Mouse (Mus musculus): Measurements from ENCODE around the gene Ddah2. TPM values are rescaled to one million over a fixed set of nuclear protein-coding genes. Genes with fewer than 3 reads are reported as not detected.
"Not testable (repeated sequence)": the region's sequence is repeated elsewhere in the genome, so short reads cannot be mapped to it uniquely, and the experiment has no call there.

The Ddah2 gene
- polyA plus RNA-seq, 1 experiment from 2014 or later: 194 TPM

GRCm38 (mm10) chr17:35028315-35028714, 30.5 kb upstream of the Ddah2 start:
- WGBS: 75% methylated on average over 2 of the region's 2 CpGs
- ATAC-seq (ENCODE audit: extremely low read depth, insufficient number of reproducible peaks, low FRiP score, low TSS enrichment): no peak
- Histone ChIP-seq H3K27ac (replicated peaks) (no peak overlapping the region), H3K4me3 (no peak overlapping the region), H3K9me3 (no peaks in the 10 kb centered on the region), H3K36me3 (no peaks in the 10 kb centered on the region), H3K9ac (peak overlapping the region; percentile 28; the same call in 1 of the 2 replicates), H3K4me2 (no peak overlapping the region), H3K4me1 (peaks cover 55% of the 10 kb centered on the region), H3K27me3 (replicated peaks) (0 out of 2 replicates have a peak, but pooled peaks cover 4% of the 10 kb centered on the region)

GRCm38 (mm10) chr17:35029691-35030532, 28.9 kb upstream of the Ddah2 start:
- H3K27me3 ChIP-seq (replicated peaks): 0 out of 2 replicates have a peak, but pooled peaks cover 4% of the 10 kb centered on the region
- WGBS: 40% methylated on average over 19 of the region's 19 CpGs
- peaks cover 39% of the 10 kb centered on the region for H3K4me1 ChIP-seq
- 0 out of 2 replicates have a peak overlapping the region, but pooled peaks have one; percentile 28 for H3K9ac ChIP-seq
- 0 out of 2 replicates have a peak overlapping the region, but pooled peaks have one; percentile 11 for H3K4me2 ChIP-seq
- no peak overlapping the region for H3K4me3 ChIP-seq
- no peaks in the 10 kb centered on the region for H3K36me3 ChIP-seq
- H3K27ac ChIP-seq (replicated peaks): no peak overlapping the region
- no peaks in the 10 kb centered on the region for H3K9me3 ChIP-seq
- ATAC-seq (ENCODE audit: extremely low read depth, insufficient number of reproducible peaks, low FRiP score, low TSS enrichment): no peak

- WGBS: 88% methylated on average over 11 of the region's 11 CpGs
- H3K9ac ChIP-seq: no peak overlapping the region
These were observed 27.6 kb upstream of the Ddah2 start for GRCm38 (mm10) chr17:35031272-35031671.

GRCm38 (mm10) chr17:35031880-35032279, 27.0 kb upstream of the Ddah2 start:
- no peak overlapping the region for H3K27ac ChIP-seq (replicated peaks)
- no peak overlapping the region for H3K9ac ChIP-seq
- WGBS: 76% methylated on average over 7 of the region's 7 CpGs
- peaks cover 21% of the 10 kb centered on the region for H3K4me1 ChIP-seq
- no peak for ATAC-seq (ENCODE audit: extremely low read depth, insufficient number of reproducible peaks, low FRiP score, low TSS enrichment)
- no peak overlapping the region for H3K4me2 ChIP-seq
- H3K9me3 ChIP-seq: no peaks in the 10 kb centered on the region
- H3K4me3 ChIP-seq: no peak overlapping the region
- H3K27me3 ChIP-seq (replicated peaks): 0 out of 2 replicates have a peak, but pooled peaks cover 4% of the 10 kb centered on the region
- no peaks in the 10 kb centered on the region for H3K36me3 ChIP-seq

More at GRCm38 (mm10) chr17:35031272-35031671, 27.6 kb upstream of the Ddah2 start:
- no peak for ATAC-seq (ENCODE audit: extremely low read depth, insufficient number of reproducible peaks, low FRiP score, low TSS enrichment)
- Histone ChIP-seq H3K9me3 (no peaks in the 10 kb centered on the region), H3K27ac (replicated peaks) (no peak overlapping the region), H3K36me3 (no peaks in the 10 kb centered on the region), H3K4me3 (no peak overlapping the region), H3K27me3 (replicated peaks) (0 out of 2 replicates have a peak, but pooled peaks cover 4% of the 10 kb centered on the region), H3K4me2 (no peak overlapping the region), H3K4me1 (peaks cover 27% of the 10 kb centered on the region)

- WGBS: 62% methylated on average over 8 of the region's 8 CpGs
- Histone ChIP-seq H3K27me3 (replicated peaks) (0 out of 2 replicates have a peak, but pooled peaks cover 4% of the 10 kb centered on the region), H3K4me3 (no peak overlapping the region), H3K27ac (replicated peaks) (no peak overlapping the region), H3K4me1 (peaks cover 16% of the 10 kb centered on the region), H3K36me3 (no peaks in the 10 kb centered on the region), H3K9me3 (no peaks in the 10 kb centered on the region), H3K9ac (no peak overlapping the region), H3K4me2 (no peak overlapping the region)
- no peak for ATAC-seq (ENCODE audit: extremely low read depth, insufficient number of reproducible peaks, low FRiP score, low TSS enrichment)
These were observed 26.4 kb upstream of the Ddah2 start for GRCm38 (mm10) chr17:35032323-35032870.

GRCm38 (mm10) chr17:35033703-35034102, 25.1 kb upstream of the Ddah2 start:
- not testable (repeated sequence) for H3K9me3 ChIP-seq; H3K4me2 ChIP-seq; H3K27ac ChIP-seq (replicated peaks); H3K27me3 ChIP-seq (replicated peaks); H3K9ac ChIP-seq; H3K4me3 ChIP-seq; ATAC-seq (ENCODE audit: extremely low read depth, insufficient number of reproducible peaks, low FRiP score, low TSS enrichment); H3K36me3 ChIP-seq; H3K4me1 ChIP-seq
- WGBS: 33% methylated on average over 1 of the region's 1 CpGs

- H3K9ac ChIP-seq: no peak overlapping the region
- no peak for ATAC-seq (ENCODE audit: extremely low read depth, insufficient number of reproducible peaks, low FRiP score, low TSS enrichment)
- H3K9me3 ChIP-seq: no peaks in the 10 kb centered on the region
- H3K4me3 ChIP-seq: no peak overlapping the region
- H3K4me1 ChIP-seq: peaks cover 2% of the 10 kb centered on the region
- no peaks in the 10 kb centered on the region for H3K36me3 ChIP-seq
- no peak overlapping the region for H3K4me2 ChIP-seq
- H3K27me3 ChIP-seq (replicated peaks): 0 out of 2 replicates have a peak, but pooled peaks cover under 1% of the 10 kb centered on the region
- H3K27ac ChIP-seq (replicated peaks): no peak overlapping the region
- WGBS: 66% methylated on average over 6 of the region's 6 CpGs
These were observed 23.9 kb upstream of the Ddah2 start for GRCm38 (mm10) chr17:35034896-35035295.

- H3K36me3 ChIP-seq: no peaks in the 10 kb centered on the region
- ATAC-seq (ENCODE audit: extremely low read depth, insufficient number of reproducible peaks, low FRiP score, low TSS enrichment): no peak
These were observed 19.5 kb upstream of the Ddah2 start for GRCm38 (mm10) chr17:35039121-35039873.

GRCm38 (mm10) chr17:35043794-35044193, 15.0 kb upstream of the Ddah2 start:
- Histone ChIP-seq H3K4me3 (no peak overlapping the region), H3K9me3 (no peaks in the 10 kb centered on the region), H3K36me3 (no peaks in the 10 kb centered on the region), H3K4me1 (peaks cover 46% of the 10 kb centered on the region), H3K27me3 (replicated peaks) (no peaks in the 10 kb centered on the region), H3K27ac (replicated peaks) (peak overlapping the region; percentile 94), H3K4me2 (no peak overlapping the region), H3K9ac (no peak overlapping the region)
- WGBS: 72% methylated on average over 4 of the region's 4 CpGs
- ATAC-seq (ENCODE audit: extremely low read depth, insufficient number of reproducible peaks, low FRiP score, low TSS enrichment): no peak

More at GRCm38 (mm10) chr17:35039121-35039873, 19.5 kb upstream of the Ddah2 start:
- H3K9me3 ChIP-seq: no peaks in the 10 kb centered on the region
- H3K4me3 ChIP-seq: no peak overlapping the region
- 80% methylated on average over 11 of the region's 11 CpGs for WGBS
- peaks cover 7% of the 10 kb centered on the region for H3K4me1 ChIP-seq
- H3K27ac ChIP-seq (replicated peaks): no peak overlapping the region
- H3K9ac ChIP-seq: no peak overlapping the region
- no peak overlapping the region for H3K4me2 ChIP-seq
- no peaks in the 10 kb centered on the region for H3K27me3 ChIP-seq (replicated peaks)

GRCm38 (mm10) chr17:35044904-35045806, 13.7 kb upstream of the Ddah2 start:
- WGBS: 48% methylated on average over 7 of the region's 7 CpGs
- Histone ChIP-seq H3K4me1 (peaks cover 56% of the 10 kb centered on the region), H3K4me2 (peak overlapping the region; percentile 95), H3K9me3 (no peaks in the 10 kb centered on the region), H3K9ac (peak overlapping the region; percentile 91), H3K27ac (replicated peaks) (peak overlapping the region; percentile 94), H3K4me3 (peak overlapping the region; percentile 68), H3K27me3 (replicated peaks) (no peaks in the 10 kb centered on the region), H3K36me3 (no peaks in the 10 kb centered on the region)
- no peak for ATAC-seq (ENCODE audit: extremely low read depth, insufficient number of reproducible peaks, low FRiP score, low TSS enrichment)

All from heart, embryonic 13.5 days (tissue).